Mouse (Mus musculus): ENCODE results near the gene Pax2. TPM values are rescaled to one million over a fixed set of nuclear protein-coding genes. Genes with fewer than 3 reads are reported as not detected.

The Pax2 gene
- polyA plus RNA-seq, 1 experiment from 2014 or later = not detected

DNA sequence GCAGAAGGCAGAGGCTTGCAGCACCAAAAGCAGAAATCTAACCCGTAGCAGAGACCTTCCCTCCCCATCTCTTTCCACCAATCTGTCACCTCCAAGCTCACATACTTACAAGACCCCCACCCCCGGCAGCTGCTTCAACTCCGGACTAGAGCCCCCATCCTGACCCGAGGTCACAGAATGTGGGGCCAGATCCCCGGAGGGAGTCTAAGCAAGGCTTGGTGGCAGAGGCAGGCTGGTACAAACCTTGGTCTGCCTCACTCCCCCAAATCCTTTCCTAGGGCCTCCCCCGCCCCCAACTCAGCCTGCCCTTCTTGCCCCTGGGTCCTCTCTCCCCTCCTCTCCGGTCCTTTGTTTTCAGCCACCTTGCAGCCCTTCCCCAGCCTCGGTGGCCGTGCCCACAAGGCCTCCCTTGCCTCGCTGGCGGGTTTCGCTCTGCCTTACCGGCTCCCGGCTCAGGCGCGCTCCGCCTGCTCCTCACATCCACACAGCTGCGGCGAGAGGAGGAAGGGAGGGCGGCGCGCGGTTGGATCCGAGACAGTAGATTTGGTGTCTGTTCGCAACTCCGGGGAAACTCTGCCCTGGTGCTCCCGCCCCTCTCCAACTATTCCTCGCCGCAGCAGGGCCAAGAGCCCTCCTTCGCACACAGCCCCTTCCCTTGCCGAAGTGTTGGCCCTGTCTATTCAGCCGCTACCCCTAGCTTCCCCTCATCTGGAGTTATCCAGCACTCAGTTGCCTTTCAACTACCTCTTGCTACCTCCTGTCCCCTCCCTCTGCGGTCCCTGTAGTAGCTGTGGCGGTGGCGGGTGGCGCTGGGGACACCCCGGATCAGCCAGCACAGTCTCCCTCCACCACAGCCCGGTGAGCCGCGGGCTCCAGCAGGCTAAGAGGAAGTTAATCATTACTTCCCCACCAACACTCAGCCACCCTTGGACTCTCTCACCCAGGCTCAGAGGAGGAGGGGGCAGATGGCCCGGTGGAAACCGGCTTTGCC lies 5.5 kb upstream of the Pax2 start:
- Histone ChIP-seq H3K4me3 (replicated peaks) (peak overlapping the region; percentile 19), H3K4me2 (peak overlapping the region; percentile 48), H3K27me3 (replicated peaks) (peaks cover 97% of the 10 kb centered on the region), H3K36me3 (no peaks in the 10 kb centered on the region), H3K4me1 (peaks cover 12% of the 10 kb centered on the region; the same call in 1 of the 2 replicates), H3K9me3 (no peaks in the 10 kb centered on the region), H3K27ac (no peak overlapping the region), H3K9ac (no peak overlapping the region)
- WGBS = 1% methylated on average over 42 of the region's 42 CpGs
- peak; percentile 73; the same call in 1 of the 2 replicates for ATAC-seq (ENCODE audit: insufficient read depth, low FRiP score, low read depth)

DNA sequence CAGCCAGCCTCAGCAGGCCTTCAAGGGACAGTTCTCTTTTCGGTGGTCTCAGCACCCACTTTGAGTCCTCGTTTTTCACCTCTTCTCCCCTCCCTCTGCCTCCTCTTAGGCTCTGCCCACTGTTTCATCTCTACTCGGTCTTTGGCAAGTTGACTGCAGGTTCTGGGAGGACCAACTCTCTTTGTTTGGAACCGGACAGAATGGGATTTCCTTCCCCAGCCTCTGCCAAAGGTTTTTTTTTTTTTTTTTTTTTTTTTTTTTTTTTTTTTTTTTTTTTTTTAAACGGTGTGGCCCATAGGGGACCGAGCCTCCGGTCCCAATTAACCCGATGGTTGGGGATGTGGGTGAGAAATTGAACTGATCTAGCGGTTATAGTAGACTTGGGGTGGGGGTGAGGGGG lies 4.8 kb upstream of the Pax2 start:
- ATAC-seq (ENCODE audit: insufficient read depth, low FRiP score, low read depth) = no peak
- Histone ChIP-seq H3K4me1 (peaks cover 18% of the 10 kb centered on the region), H3K4me2 (peak overlapping the region; percentile 48; the same call in 1 of the 2 replicates), H3K9me3 (no peaks in the 10 kb centered on the region), H3K9ac (no peak overlapping the region), H3K27me3 (replicated peaks) (peaks cover 99% of the 10 kb centered on the region), H3K4me3 (replicated peaks) (peak overlapping the region; percentile 19; the same call in 1 of the 2 replicates), H3K36me3 (no peaks in the 10 kb centered on the region), H3K27ac (no peak overlapping the region)
- 1% methylated on average over 9 of the region's 9 CpGs for WGBS

DNA sequence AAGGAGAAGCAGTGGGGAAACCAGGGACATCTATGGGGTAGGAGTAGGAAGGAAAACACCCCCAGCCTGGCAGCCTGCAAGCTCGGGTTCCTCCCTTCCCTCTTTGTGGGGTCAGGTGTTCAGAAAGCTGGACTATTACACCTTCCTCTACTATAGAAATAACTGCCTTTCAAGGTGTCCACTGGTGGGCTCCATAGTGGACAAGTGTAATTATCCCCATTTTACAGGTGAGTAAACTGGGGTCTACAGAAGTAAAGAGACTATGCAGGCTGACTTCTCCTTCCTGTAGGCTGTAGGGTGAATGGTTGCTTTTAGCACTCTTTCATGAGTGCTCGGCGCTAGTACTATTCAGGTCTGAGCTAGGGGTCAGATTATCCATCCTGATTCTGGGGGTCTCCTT lies 4.3 kb upstream of the Pax2 start:
- ATAC-seq (ENCODE audit: insufficient read depth, low FRiP score, low read depth) = no peak
- no peak overlapping the region for H3K4me2 ChIP-seq
- H3K27me3 ChIP-seq (replicated peaks) = peaks cover 99% of the 10 kb centered on the region
- WGBS = 4% methylated on average over 3 of the region's 3 CpGs
- no peaks in the 10 kb centered on the region for H3K9me3 ChIP-seq
- no peak overlapping the region for H3K9ac ChIP-seq
- no peak overlapping the region for H3K27ac ChIP-seq
- no peak overlapping the region for H3K4me3 ChIP-seq (replicated peaks)
- peaks cover 19% of the 10 kb centered on the region for H3K4me1 ChIP-seq
- no peaks in the 10 kb centered on the region for H3K36me3 ChIP-seq

DNA sequence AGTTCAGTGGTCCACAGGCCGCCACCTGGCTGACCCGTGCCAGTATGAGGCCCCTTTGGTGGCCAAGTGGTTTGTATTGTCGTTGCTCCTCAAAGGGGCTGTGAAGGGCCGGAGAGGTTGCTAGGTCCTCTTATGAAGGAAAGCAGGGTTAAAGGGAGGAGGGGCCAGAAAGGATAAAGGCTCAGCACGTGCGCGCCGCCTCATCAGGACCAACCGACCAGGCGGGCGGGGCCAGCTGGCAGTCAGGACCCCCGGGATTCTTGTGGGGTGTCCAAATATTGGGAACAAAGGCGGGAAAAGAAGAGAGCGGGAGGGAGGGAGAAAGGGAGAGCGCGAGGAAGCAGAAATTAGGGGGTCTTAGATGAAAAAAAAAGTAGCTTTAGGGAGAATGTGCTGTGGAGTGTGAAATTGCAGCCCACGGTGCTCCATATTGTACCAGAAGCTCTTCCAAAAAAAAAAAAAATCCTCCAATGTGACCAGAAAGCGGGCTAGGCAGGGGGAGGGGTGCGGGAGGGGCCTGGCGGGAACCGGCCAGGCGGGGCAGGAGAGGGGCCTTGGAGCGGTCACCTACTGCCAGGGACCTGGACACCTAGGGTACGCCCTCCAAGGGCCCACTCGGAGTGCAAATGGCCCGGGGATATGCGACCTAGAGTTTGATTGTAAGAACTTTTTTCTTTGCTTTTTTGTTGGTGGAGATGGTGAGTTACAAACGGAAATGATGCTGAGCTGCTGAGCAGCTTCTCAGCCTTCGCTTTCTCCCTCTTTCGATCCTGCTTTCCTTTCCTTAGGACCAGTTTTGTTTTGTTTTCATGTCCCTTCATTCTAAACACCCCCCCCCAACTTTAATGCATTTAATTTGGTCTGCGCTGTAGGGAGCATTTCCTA lies 3.5 kb upstream of the Pax2 start:
- ATAC-seq (ENCODE audit: insufficient read depth, low FRiP score, low read depth) = no peak
- H3K4me3 ChIP-seq (replicated peaks) = no peak overlapping the region
- H3K36me3 ChIP-seq = no peaks in the 10 kb centered on the region
- peaks cover 25% of the 10 kb centered on the region for H3K4me1 ChIP-seq
- H3K27ac ChIP-seq = no peak overlapping the region
- H3K4me2 ChIP-seq = no peak overlapping the region
- H3K27me3 ChIP-seq (replicated peaks) = peaks cover 100% of the 10 kb centered on the region
- H3K9me3 ChIP-seq = no peaks in the 10 kb centered on the region
- H3K9ac ChIP-seq = no peak overlapping the region
- under 1% methylated on average over 31 of the region's 31 CpGs for WGBS

DNA sequence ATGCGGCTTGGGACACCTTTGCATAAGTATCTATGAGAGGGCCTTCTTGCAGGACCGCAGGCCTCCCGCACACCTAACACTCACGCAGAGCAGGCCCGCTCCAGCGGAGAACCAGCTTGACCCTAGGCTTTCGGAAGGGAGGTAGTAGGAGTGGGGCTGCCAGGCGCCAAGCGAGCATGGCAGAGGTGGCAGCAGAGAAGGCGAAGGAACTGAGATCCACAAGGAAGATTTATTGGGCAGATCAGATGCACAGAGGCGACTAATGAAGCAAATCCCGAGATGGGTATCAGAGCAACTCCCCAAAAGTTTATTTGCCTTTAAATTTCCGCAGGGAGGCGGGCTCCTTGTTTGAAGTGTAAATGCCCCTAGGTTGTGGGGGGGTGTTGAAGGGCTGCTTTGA lies 2.5 kb upstream of the Pax2 start:
- no peak overlapping the region for H3K4me3 ChIP-seq (replicated peaks)
- H3K9me3 ChIP-seq = no peaks in the 10 kb centered on the region
- H3K27me3 ChIP-seq (replicated peaks) = peaks cover 99% of the 10 kb centered on the region
- no peak overlapping the region for H3K9ac ChIP-seq
- no peak for ATAC-seq (ENCODE audit: insufficient read depth, low FRiP score, low read depth)
- H3K36me3 ChIP-seq = no peaks in the 10 kb centered on the region
- WGBS = 3% methylated on average over 14 of the region's 14 CpGs
- peaks cover 26% of the 10 kb centered on the region for H3K4me1 ChIP-seq
- no peak overlapping the region for H3K4me2 ChIP-seq
- no peak overlapping the region for H3K27ac ChIP-seq

DNA sequence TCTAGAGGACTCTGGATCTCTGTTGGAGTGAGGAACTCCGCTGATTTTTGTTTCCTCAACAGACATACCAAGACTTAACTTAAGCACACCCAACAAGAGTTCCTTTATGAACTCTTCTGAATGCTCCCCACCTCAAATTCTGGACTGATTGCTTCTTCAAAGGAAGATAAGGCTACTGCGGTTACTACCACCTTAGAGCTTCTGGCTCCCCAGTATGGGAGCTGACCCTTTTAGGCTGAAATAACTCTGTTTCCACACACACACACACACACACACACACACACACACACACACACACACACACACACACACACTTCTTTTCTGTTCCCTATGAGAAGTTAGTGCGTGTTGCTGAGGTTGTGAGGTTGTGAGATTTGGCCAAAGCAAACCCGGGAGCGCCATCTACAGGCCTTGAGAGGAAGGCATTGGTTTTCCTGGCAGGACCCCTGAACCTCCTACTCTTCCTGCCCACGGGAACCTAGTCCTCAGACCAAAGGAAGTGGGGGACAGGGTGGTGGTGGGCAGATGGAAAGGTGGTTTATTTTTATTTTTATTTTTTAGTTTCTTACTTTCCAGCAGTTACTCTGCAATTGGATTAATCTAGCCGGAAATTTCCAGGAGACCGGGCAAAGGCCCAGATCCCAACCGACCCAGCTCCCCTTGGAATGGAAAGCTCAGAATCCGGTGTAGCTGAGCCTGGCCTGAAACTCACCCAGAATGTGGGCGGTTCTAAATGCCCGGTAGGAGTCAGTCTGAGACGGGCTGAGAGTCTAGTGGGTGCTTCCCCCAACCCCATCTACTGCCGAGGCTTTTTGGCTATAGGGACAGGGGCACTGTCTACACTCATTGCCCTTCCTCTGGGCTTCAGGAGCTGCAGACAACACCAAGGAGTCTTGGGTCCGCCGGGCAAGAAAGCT lies 1.1 kb upstream of the Pax2 start:
- Histone ChIP-seq H3K27ac (no peak overlapping the region), H3K9me3 (no peaks in the 10 kb centered on the region), H3K36me3 (no peaks in the 10 kb centered on the region), H3K27me3 (replicated peaks) (peaks cover 96% of the 10 kb centered on the region), H3K4me2 (no peak overlapping the region), H3K4me1 (peaks cover 26% of the 10 kb centered on the region), H3K9ac (no peak overlapping the region), H3K4me3 (replicated peaks) (no peak overlapping the region)
- WGBS = under 1% methylated on average over 16 of the region's 16 CpGs
- ATAC-seq (ENCODE audit: insufficient read depth, low FRiP score, low read depth) = no peak

DNA sequence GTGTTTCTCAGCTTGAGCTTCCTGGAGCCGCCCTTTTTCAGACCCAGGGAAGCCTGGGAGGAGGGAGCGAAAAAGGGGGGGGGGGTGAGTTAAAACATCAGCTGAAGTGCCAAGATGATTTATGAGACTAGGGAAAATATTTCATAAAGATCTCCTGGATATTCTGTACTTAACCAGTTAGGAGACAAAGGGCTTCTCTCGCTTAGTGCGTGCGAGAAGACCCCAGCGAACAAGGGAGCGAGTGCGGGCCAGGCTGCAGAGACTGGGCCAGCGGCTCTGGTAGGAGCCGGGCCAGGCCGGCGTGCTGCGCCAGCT lies 510 bp upstream of the Pax2 start:
- Histone ChIP-seq H3K36me3 (no peaks in the 10 kb centered on the region), H3K4me1 (peaks cover 26% of the 10 kb centered on the region), H3K27me3 (replicated peaks) (peaks cover 95% of the 10 kb centered on the region), H3K27ac (no peak overlapping the region), H3K4me3 (replicated peaks) (peak overlapping the region; percentile 31; the same call in 1 of the 2 replicates), H3K9ac (no peak overlapping the region), H3K4me2 (peak overlapping the region; percentile 59; the same call in 1 of the 2 replicates), H3K9me3 (no peaks in the 10 kb centered on the region)
- no peak for ATAC-seq (ENCODE audit: insufficient read depth, low FRiP score, low read depth)
- WGBS = under 1% methylated on average over 13 of the region's 13 CpGs

DNA sequence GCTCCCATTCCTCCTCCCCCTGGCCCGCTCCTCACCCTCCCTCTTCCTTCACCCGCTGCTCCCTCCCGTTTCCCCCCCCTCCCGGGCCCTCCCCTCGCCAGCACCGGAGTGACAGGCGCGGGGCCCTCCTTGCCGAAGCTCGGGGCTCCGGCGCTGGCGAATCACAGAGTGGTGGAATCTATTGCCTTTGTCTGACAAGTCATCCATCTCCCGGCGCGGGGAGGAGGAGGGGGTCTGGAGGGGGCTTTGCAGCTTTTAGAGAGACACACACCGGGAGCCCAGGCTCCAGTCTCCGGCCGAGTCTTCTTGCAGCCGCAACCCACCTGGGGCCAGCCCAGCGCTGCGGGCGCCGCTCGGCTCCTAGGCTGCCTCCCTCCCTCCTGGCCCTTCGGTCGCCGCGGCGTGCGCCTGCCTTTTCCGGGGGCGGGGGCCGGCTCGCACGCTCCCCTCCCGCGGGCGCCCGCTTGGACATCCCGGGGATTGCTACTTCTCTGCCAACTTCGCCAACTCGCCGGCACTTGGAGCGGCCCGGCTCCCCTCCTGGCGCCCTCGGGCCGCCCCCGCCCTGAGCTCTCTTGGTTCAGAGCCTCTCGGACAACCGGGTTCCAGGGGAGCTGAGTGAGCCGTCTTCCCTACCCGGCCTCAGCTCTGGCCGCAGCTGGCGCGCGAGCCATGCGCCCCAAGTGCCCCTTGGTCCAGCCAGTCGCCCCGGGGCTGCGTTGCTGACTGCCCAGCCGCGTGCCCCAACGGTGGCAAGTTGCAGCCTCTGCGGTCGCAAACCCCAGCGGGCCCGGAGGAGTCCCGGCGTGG lies 781 bp downstream of the Pax2 start:
- ATAC-seq (ENCODE audit: insufficient read depth, low FRiP score, low read depth) = no peak
- Histone ChIP-seq H3K27me3 (replicated peaks) (peaks cover 95% of the 10 kb centered on the region), H3K36me3 (no peaks in the 10 kb centered on the region), H3K9ac (no peak overlapping the region), H3K4me3 (replicated peaks) (peak overlapping the region; percentile 31), H3K4me1 (peaks cover 20% of the 10 kb centered on the region), H3K27ac (no peak overlapping the region), H3K4me2 (peak overlapping the region; percentile 59), H3K9me3 (no peaks in the 10 kb centered on the region)
- WGBS = under 1% methylated on average over 67 of the region's 71 CpGs

DNA sequence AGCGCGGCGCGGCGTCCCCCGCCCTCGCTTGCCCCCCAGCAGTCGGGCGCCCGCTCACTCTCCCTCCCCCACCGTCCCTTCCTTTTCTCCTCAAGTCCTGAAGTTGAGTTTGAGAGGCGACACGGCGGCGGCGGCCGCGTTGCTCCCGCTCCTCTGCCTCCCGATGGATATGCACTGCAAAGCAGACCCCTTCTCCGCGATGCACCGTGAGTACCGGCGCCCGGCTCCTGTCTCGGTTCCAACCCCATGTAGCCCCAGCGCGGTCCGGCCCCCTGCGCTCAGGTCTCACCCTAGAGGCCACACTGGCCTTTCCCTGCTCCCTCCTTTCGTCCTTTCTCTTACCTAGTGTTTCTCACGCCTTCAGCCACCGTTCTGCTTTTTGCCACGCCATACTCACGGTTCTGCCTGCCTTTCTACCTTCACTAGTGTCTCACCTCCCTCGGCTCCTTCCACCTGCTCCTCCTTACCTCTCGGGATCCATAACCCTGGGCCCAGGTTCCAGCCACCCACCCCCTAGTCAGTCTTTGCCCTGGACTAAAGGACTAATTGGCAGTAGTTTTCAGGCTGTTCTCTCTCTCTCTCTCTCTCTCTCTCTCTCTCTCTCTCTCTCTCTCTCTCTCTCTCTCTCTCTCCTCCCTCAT lies 1.5 kb downstream of the Pax2 start:
- H3K27me3 ChIP-seq (replicated peaks) = peaks cover 95% of the 10 kb centered on the region
- peak overlapping the region; percentile 31 for H3K4me3 ChIP-seq (replicated peaks)
- under 1% methylated on average over 37 of the region's 38 CpGs for WGBS
- H3K4me2 ChIP-seq = peak overlapping the region; percentile 59
- no peak overlapping the region for H3K9ac ChIP-seq
- no peak overlapping the region for H3K27ac ChIP-seq
- H3K4me1 ChIP-seq = peaks cover 20% of the 10 kb centered on the region
- no peaks in the 10 kb centered on the region for H3K36me3 ChIP-seq
- H3K9me3 ChIP-seq = no peaks in the 10 kb centered on the region
- no peak for ATAC-seq (ENCODE audit: insufficient read depth, low FRiP score, low read depth)

DNA sequence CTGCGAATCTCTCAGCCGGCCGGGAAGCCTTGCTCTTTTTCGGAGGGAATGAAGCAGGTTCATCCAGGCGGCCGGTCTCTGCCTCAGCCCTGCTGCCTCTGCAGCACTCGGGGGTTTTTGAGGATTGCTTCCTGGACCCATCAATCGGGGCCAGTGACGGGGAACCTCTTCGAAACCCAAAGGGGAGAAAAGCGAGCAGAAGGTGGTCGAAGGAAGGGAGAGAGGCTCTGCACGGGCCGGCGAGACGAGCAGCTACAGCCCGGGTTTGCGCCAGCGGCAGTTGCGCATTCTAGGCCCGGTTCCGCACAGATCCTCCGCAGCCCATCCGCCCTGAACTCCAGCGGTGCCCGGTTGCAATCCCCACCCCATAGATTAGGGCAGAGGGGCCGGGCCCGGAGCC lies 3.0 kb downstream of the Pax2 start:
- peaks cover 20% of the 10 kb centered on the region for H3K4me1 ChIP-seq
- no peak overlapping the region for H3K9ac ChIP-seq
- no peak for ATAC-seq (ENCODE audit: insufficient read depth, low FRiP score, low read depth)
- H3K27ac ChIP-seq = no peak overlapping the region
- 2% methylated on average over 28 of the region's 28 CpGs for WGBS
- no peak overlapping the region for H3K4me3 ChIP-seq (replicated peaks)
- H3K36me3 ChIP-seq = no peaks in the 10 kb centered on the region
- no peak overlapping the region for H3K4me2 ChIP-seq
- H3K27me3 ChIP-seq (replicated peaks) = peaks cover 95% of the 10 kb centered on the region
- H3K9me3 ChIP-seq = no peaks in the 10 kb centered on the region

Data from stomach, embryonic 15.5 days (tissue).